In genomic region chr3:108435701-108436379, GRCm38 (mm10) we compare ENCODE assay signal across 13 mouse cellular contexts. TPM values are rescaled to one million over a fixed set of nuclear protein-coding genes. Genes with fewer than 3 reads are reported as not detected.
DNase-seq lines count a peak whose midpoint lies in the region; ATAC-seq and TF ChIP-seq lines count a peak whose summit lies in the region.
"Had no signal": no experiment of that assay in that cellular context is flagged by ENCODE, and none has a peak within 500 bp of the region (broad histone marks: within the 10 kb centered on the region; RNA-seq: fewer than 3 reads in every experiment).

No protein-coding gene starts in this region.

- peak overlapping the region; percentile 52 for H3K9ac ChIP-seq in forebrain, embryonic 11.5 days (ENCODE audit: low read length)
- no peak overlapping the region for H3K9ac ChIP-seq in forebrain, postnatal 0 days
- no peak overlapping the region for H3K9ac ChIP-seq in liver, embryonic 14.5 days (replicated peaks)
- no peak overlapping the region for H3K9ac ChIP-seq in liver, embryonic 12.5 days
- H3K9ac ChIP-seq in forebrain, embryonic 12.5 days = 0 out of 2 replicates have a peak overlapping the region, but pooled peaks have one; percentile 38
- no peak overlapping the region for H3K9ac ChIP-seq in lung, postnatal 0 days (replicated peaks; ENCODE audit: low read depth)
- H3K9ac ChIP-seq: liver, embryonic 13.5 days had no signal

- peak overlapping the region; percentile 97 for H3K27ac ChIP-seq in forebrain, embryonic 11.5 days (ENCODE audit: low read depth, low read length)
- H3K27ac ChIP-seq in forebrain, postnatal 0 days (ENCODE audit: low read depth, low read length) = no peak overlapping the region
- no peak overlapping the region for H3K27ac ChIP-seq in liver, embryonic 14.5 days
- no peak overlapping the region for H3K27ac ChIP-seq in liver, embryonic 12.5 days
- peak overlapping the region; percentile 97 for H3K27ac ChIP-seq in forebrain, embryonic 12.5 days
- 0 out of 2 replicates have a peak overlapping the region, but pooled peaks have one; percentile 33 for H3K27ac ChIP-seq in lung, postnatal 0 days (ENCODE audit: low read length)
- H3K27ac ChIP-seq: liver, embryonic 13.5 days; stomach, postnatal 0 days had no signal

- H3K4me3 ChIP-seq in forebrain, embryonic 11.5 days (ENCODE audit: low read depth, low read length) = no peak overlapping the region
- no peak overlapping the region for H3K4me3 ChIP-seq in forebrain, postnatal 0 days (ENCODE audit: low read depth, low read length)
- no peak overlapping the region for H3K4me3 ChIP-seq in liver, embryonic 14.5 days (ENCODE audit: insufficient read depth in 1 of 2, low read depth in 2 of 2, low read length in 2 of 2)
- no peak overlapping the region for H3K4me3 ChIP-seq in liver, embryonic 12.5 days
- no peak overlapping the region for H3K4me3 ChIP-seq in forebrain, embryonic 12.5 days (replicated peaks)
- H3K4me3 ChIP-seq in lung, postnatal 0 days (ENCODE audit: low read depth, low read length) = no peak overlapping the region
- H3K4me3 ChIP-seq: liver, embryonic 13.5 days had no signal

- no peaks in the 10 kb centered on the region for H3K9me3 ChIP-seq in forebrain, embryonic 11.5 days (ENCODE audit: control insufficient read depth, low read length)
- no peaks in the 10 kb centered on the region for H3K9me3 ChIP-seq in forebrain, postnatal 0 days (ENCODE audit: low read length)
- H3K9me3 ChIP-seq in liver, embryonic 14.5 days (ENCODE audit: control insufficient read depth, low read length) = no peaks in the 10 kb centered on the region
- no peaks in the 10 kb centered on the region for H3K9me3 ChIP-seq in liver, embryonic 12.5 days (replicated peaks)
- no peaks in the 10 kb centered on the region for H3K9me3 ChIP-seq in forebrain, embryonic 12.5 days
- no peaks in the 10 kb centered on the region for H3K9me3 ChIP-seq in lung, postnatal 0 days (ENCODE audit: low read length)
- H3K9me3 ChIP-seq: liver, embryonic 13.5 days had no signal

- no peak for TF ChIP-seq EP300 in liver, embryonic 14.5 days (IDR thresholded peaks at IDR 0.05; ENCODE audit: low read depth)
- TF ChIP-seq EP300 in lung, postnatal 0 days (IDR thresholded peaks at IDR 0.05) = peak; percentile 85

- no peak overlapping the region for H3K4me2 ChIP-seq in forebrain, embryonic 11.5 days (ENCODE audit: low read depth, low read length, severe bottlenecking)
- H3K4me2 ChIP-seq in forebrain, postnatal 0 days (ENCODE audit: low read depth) = no peak overlapping the region
- no peak overlapping the region for H3K4me2 ChIP-seq in liver, embryonic 14.5 days (ENCODE audit: low read depth)
- no peak overlapping the region for H3K4me2 ChIP-seq in liver, embryonic 12.5 days
- H3K4me2 ChIP-seq in forebrain, embryonic 12.5 days = no peak overlapping the region
- no peak overlapping the region for H3K4me2 ChIP-seq in lung, postnatal 0 days (replicated peaks; ENCODE audit: low read depth, low read length)
- H3K4me2 ChIP-seq: liver, embryonic 13.5 days had no signal

- no peak for TF ChIP-seq CTCF in forebrain, postnatal 0 days (IDR thresholded peaks at IDR 0.05; ENCODE audit: low read depth)
- no peak for TF ChIP-seq CTCF in liver, embryonic 14.5 days (IDR thresholded peaks at IDR 0.05; ENCODE audit: low read depth)
- no peak for TF ChIP-seq CTCF in lung, postnatal 0 days (IDR thresholded peaks at IDR 0.05)

- WGBS in forebrain, embryonic 11.5 days = 88% methylated on average over 17 of the region's 17 CpGs
- WGBS in forebrain, postnatal 0 days = 79% methylated on average over 17 of the region's 17 CpGs
- 84% methylated on average over 17 of the region's 17 CpGs for WGBS in liver, embryonic 14.5 days (ENCODE audit: insufficient replicate concordance)
- WGBS in liver, embryonic 12.5 days (ENCODE audit: insufficient replicate concordance) = 79% methylated on average over 17 of the region's 17 CpGs
- 81% methylated on average over 17 of the region's 17 CpGs for WGBS in forebrain, embryonic 12.5 days
- WGBS in lung, postnatal 0 days = 80% methylated on average over 17 of the region's 17 CpGs

- peaks cover 4% of the 10 kb centered on the region; the same call in 1 of the 2 replicates for H3K36me3 ChIP-seq in forebrain, embryonic 11.5 days (ENCODE audit: control insufficient read depth, insufficient read depth, low read length)
- peaks cover 45% of the 10 kb centered on the region for H3K36me3 ChIP-seq in forebrain, postnatal 0 days (ENCODE audit: insufficient read depth)
- peaks cover 51% of the 10 kb centered on the region for H3K36me3 ChIP-seq in liver, embryonic 14.5 days (replicated peaks; ENCODE audit: control insufficient read depth, insufficient read depth, low read depth)
- H3K36me3 ChIP-seq in liver, embryonic 12.5 days = peaks cover 93% of the 10 kb centered on the region
- H3K36me3 ChIP-seq in forebrain, embryonic 12.5 days (replicated peaks) = peaks cover 46% of the 10 kb centered on the region
- H3K36me3 ChIP-seq in lung, postnatal 0 days (ENCODE audit: insufficient read depth, low read length) = peaks cover 34% of the 10 kb centered on the region; the same call in 1 of the 2 replicates

- no peaks in the 10 kb centered on the region for H3K27me3 ChIP-seq in forebrain, embryonic 11.5 days (ENCODE audit: control insufficient read depth, insufficient read depth, low read length)
- H3K27me3 ChIP-seq in forebrain, postnatal 0 days (ENCODE audit: insufficient read depth, low read length) = no peaks in the 10 kb centered on the region
- no peaks in the 10 kb centered on the region for H3K27me3 ChIP-seq in liver, embryonic 14.5 days (ENCODE audit: control insufficient read depth, insufficient read depth, low read length)
- H3K27me3 ChIP-seq in liver, embryonic 12.5 days (replicated peaks) = no peaks in the 10 kb centered on the region
- H3K27me3 ChIP-seq in forebrain, embryonic 12.5 days = no peaks in the 10 kb centered on the region
- no peaks in the 10 kb centered on the region for H3K27me3 ChIP-seq in lung, postnatal 0 days (replicated peaks; ENCODE audit: insufficient read depth, low read length)
- H3K27me3 ChIP-seq: liver, embryonic 13.5 days had no signal

- DNase-seq in forebrain, embryonic 11.5 days (ENCODE audit: low spot score) = no peak
- no peak for DNase-seq in forebrain, postnatal 0 days
- DNase-seq in liver, embryonic 14.5 days (ENCODE audit: low read depth in 3 of 3, low spot score in 3 of 3) = no peak
- DNase-seq in lung, postnatal 0 days (ENCODE audit: low spot score) = peak; percentile 58
- no peak for DNase-seq in cerebellum, postnatal 10 days
- DNase-seq: adrenal gland, postnatal 14 days; cerebellum, adult 11-12 months; liver, embryonic 13.5 days; right cerebral cortex, postnatal 4 days had no signal

- no peak for ATAC-seq in forebrain, embryonic 11.5 days (replicated peaks; ENCODE audit: low FRiP score)
- no peak for ATAC-seq in forebrain, postnatal 0 days
- ATAC-seq in liver, embryonic 14.5 days (ENCODE audit: insufficient read depth) = 0 out of 2 replicates have a peak, but pooled peaks have one; percentile 31
- no peak for ATAC-seq in liver, embryonic 12.5 days
- no peak for ATAC-seq in forebrain, embryonic 12.5 days (ENCODE audit: low FRiP score)
- peak; percentile 95 for ATAC-seq in lung, postnatal 0 days
- no peak for ATAC-seq in activated CD4-positive, CD25-positive, alpha-beta regulatory T cell, adult 4 months

- H3K4me1 ChIP-seq in forebrain, embryonic 11.5 days (replicated peaks; ENCODE audit: control insufficient read depth, insufficient read depth, low read length) = peaks cover 33% of the 10 kb centered on the region
- H3K4me1 ChIP-seq in forebrain, postnatal 0 days (ENCODE audit: insufficient read depth) = peaks cover 8% of the 10 kb centered on the region; the same call in 1 of the 2 replicates
- no peaks in the 10 kb centered on the region for H3K4me1 ChIP-seq in liver, embryonic 14.5 days (replicated peaks; ENCODE audit: control insufficient read depth in 2 of 2, insufficient read depth in 2 of 2, low read length in 1 of 2)
- H3K4me1 ChIP-seq in liver, embryonic 12.5 days = peaks cover 6% of the 10 kb centered on the region; the same call in 1 of the 2 replicates
- peaks cover 58% of the 10 kb centered on the region for H3K4me1 ChIP-seq in forebrain, embryonic 12.5 days
- H3K4me1 ChIP-seq in lung, postnatal 0 days (ENCODE audit: insufficient read depth, low read depth, low read length) = no peaks in the 10 kb centered on the region

RNA-seq across cellular contexts. Expression of gene Sars, which starts 9.2 kb away (rescaled TPM):
- polyA plus RNA-seq in forebrain, embryonic 11.5 days (2014; fragmentation: Nextera tagmentation; extraction: Ambion mirVana) = 180 and 189 TPM in 2 replicates
- 196 and 202 TPM in 2 replicates for total RNA-seq in forebrain, postnatal 0 days (2014; rRNA removed)
- 220 and 223 TPM in 2 replicates for polyA plus RNA-seq in forebrain, postnatal 0 days (2015; fragmentation: Nextera tagmentation; extraction: Ambion mirVana)
- polyA plus RNA-seq in liver, embryonic 14.5 days (2012; rRNA removed) = 23.8 and 39.9 TPM in 2 replicates
- polyA plus RNA-seq in liver, embryonic 14.5 days (2014; fragmentation: Nextera tagmentation; extraction: Ambion mirVana) = 76.1 and 81.4 TPM in 2 replicates
- 132 and 134 TPM in 2 replicates for polyA plus RNA-seq in liver, embryonic 12.5 days (2016; fragmentation: Nextera tagmentation; extraction: Ambion mirVana)
- polyA plus RNA-seq in forebrain, embryonic 12.5 days (2016; fragmentation: Nextera tagmentation; extraction: Ambion mirVana) = 186 and 205 TPM in 2 replicates
- 81.0 and 81.3 TPM in 2 replicates for polyA plus RNA-seq in lung, postnatal 0 days (2015; fragmentation: Nextera tagmentation; extraction: Ambion mirVana)
- polyA plus RNA-seq in activated CD4-positive, CD25-positive, alpha-beta regulatory T cell, adult 4 months (2017; shearing (Covaris generic)) = 100 to 1,000 TPM; 146 to 151 TPM

RNA-seq across cellular contexts. Expression of gene Celsr2, which starts 20.5 kb away (rescaled TPM):
- 52.0 and 68.1 TPM in 2 replicates for polyA plus RNA-seq in forebrain, embryonic 11.5 days (2014; fragmentation: Nextera tagmentation; extraction: Ambion mirVana)
- 39.0 and 51.4 TPM in 2 replicates for total RNA-seq in forebrain, postnatal 0 days (2014; rRNA removed)
- polyA plus RNA-seq in forebrain, postnatal 0 days (2015; fragmentation: Nextera tagmentation; extraction: Ambion mirVana) = 14.4 and 24.5 TPM in 2 replicates
- polyA plus RNA-seq in liver, embryonic 14.5 days (2012; rRNA removed) = 0.38 and 0.64 TPM in 2 replicates
- polyA plus RNA-seq in liver, embryonic 14.5 days (2014; fragmentation: Nextera tagmentation; extraction: Ambion mirVana) = 0.22 and 0.27 TPM in 2 replicates
- polyA plus RNA-seq in liver, embryonic 12.5 days (2016; fragmentation: Nextera tagmentation; extraction: Ambion mirVana) = 0.49 and 0.93 TPM in 2 replicates
- 60.4 and 61.3 TPM in 2 replicates for polyA plus RNA-seq in forebrain, embryonic 12.5 days (2016; fragmentation: Nextera tagmentation; extraction: Ambion mirVana)
- polyA plus RNA-seq in lung, postnatal 0 days (2015; fragmentation: Nextera tagmentation; extraction: Ambion mirVana) = 3.4 and 3.8 TPM in 2 replicates
- under 1 TPM; 0.33 to 0.65 TPM for polyA plus RNA-seq in activated CD4-positive, CD25-positive, alpha-beta regulatory T cell, adult 4 months (2017; shearing (Covaris generic))

RNA-seq across cellular contexts. Expression of gene Psrc1, which starts 52.2 kb away (rescaled TPM):
- polyA plus RNA-seq in forebrain, embryonic 11.5 days (2014; fragmentation: Nextera tagmentation; extraction: Ambion mirVana) = 99.5 and 102 TPM in 2 replicates
- total RNA-seq in forebrain, postnatal 0 days (2014; rRNA removed) = 9.5 and 10.5 TPM in 2 replicates
- polyA plus RNA-seq in forebrain, postnatal 0 days (2015; fragmentation: Nextera tagmentation; extraction: Ambion mirVana) = 6.5 and 7.0 TPM in 2 replicates
- 18.3 and 20.3 TPM in 2 replicates for polyA plus RNA-seq in liver, embryonic 14.5 days (2012; rRNA removed)
- 12.3 and 15.7 TPM in 2 replicates for polyA plus RNA-seq in liver, embryonic 14.5 days (2014; fragmentation: Nextera tagmentation; extraction: Ambion mirVana)
- 20.2 and 21.2 TPM in 2 replicates for polyA plus RNA-seq in liver, embryonic 12.5 days (2016; fragmentation: Nextera tagmentation; extraction: Ambion mirVana)
- 82.6 and 83.1 TPM in 2 replicates for polyA plus RNA-seq in forebrain, embryonic 12.5 days (2016; fragmentation: Nextera tagmentation; extraction: Ambion mirVana)
- 2.3 and 3.7 TPM in 2 replicates for polyA plus RNA-seq in lung, postnatal 0 days (2015; fragmentation: Nextera tagmentation; extraction: Ambion mirVana)
- polyA plus RNA-seq in activated CD4-positive, CD25-positive, alpha-beta regulatory T cell, adult 4 months (2017; shearing (Covaris generic)) = 10 to 100 TPM in 1 of 2 experiments, 1 to 10 TPM in 1; 7.8 to 10.3 TPM

Comparison
In these comparisons a context has a peak if more than half of its experiments do, and no peak if none do; other contexts are left out.
1. ATAC-seq: peak in liver, embryonic 14.5 days (single experiment) and lung, postnatal 0 days (single experiment); none in forebrain, embryonic 11.5 days (single experiment), forebrain, postnatal 0 days (single experiment), liver, embryonic 12.5 days (single experiment), forebrain, embryonic 12.5 days (single experiment) and activated CD4-positive, CD25-positive, alpha-beta regulatory T cell, adult 4 months (single experiment).
2. H3K27ac ChIP-seq: peak in forebrain, embryonic 11.5 days (single experiment), forebrain, embryonic 12.5 days (single experiment) and lung, postnatal 0 days (single experiment); none in forebrain, postnatal 0 days (single experiment), liver, embryonic 14.5 days (single experiment) and liver, embryonic 12.5 days (single experiment).
3. H3K9ac ChIP-seq: peak in forebrain, embryonic 11.5 days (single experiment) and forebrain, embryonic 12.5 days (single experiment); none in forebrain, postnatal 0 days (single experiment), liver, embryonic 14.5 days (single experiment), liver, embryonic 12.5 days (single experiment) and lung, postnatal 0 days (single experiment).